Mouse (Mus musculus): ENCODE data around the gene Fbxl17.
A peak's percentile ranks its signal among the peaks of the same experiment; 100 is the strongest.

Fbxl17 gene

DNA sequence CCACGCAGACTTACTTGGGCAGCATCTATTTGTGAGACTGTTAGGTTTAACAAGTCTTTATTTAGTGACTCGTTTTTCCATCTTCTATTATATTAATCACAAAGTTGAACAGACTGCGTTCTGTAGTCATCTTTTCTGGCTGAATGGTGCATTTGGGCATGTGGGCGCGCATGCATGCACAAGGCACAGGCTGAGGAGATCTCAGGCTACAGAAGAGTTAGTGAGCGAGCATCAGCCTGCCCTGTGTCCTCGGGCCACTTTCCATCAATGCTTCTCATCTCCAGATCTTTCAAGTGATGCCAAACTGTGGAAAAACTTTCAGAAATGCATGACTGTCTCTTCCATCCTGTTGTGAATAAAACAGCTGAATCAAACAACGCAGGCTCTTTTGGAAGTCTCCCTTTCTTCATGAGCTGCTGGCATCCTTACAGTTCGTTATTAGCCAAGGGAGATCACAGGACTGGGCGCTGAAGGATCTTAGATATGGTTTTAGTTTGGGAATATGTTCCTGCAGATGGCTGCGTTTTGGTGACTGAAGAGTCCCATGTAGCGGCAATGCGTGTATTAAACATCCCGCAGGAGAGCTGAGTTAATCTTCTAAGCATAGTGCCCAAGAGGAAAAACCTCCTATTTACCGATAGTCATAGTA is 442.0 kb downstream of the Fbxl17 start:
- peak; percentile 79 for ATAC-seq (ENCODE audit: low TSS enrichment)

DNA sequence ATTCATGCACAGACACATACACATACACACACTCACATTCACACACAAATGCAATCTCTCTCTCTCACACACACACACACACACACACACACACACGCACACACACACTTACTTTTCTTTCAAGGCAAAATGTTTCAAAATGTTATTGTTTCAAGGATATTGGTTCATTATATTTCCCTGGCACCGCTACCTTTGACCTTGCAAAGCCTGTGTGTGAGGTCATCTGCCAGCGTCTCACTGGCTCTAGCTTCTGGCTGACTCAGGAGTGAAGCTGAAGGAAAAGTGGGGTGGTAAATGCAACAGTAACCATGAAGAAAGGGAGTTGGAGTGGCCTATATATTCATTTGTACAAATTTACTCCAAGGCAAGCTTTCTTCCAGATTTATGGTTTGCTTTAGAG is 442.8 kb downstream of the Fbxl17 start:
- ATAC-seq (ENCODE audit: low TSS enrichment) = no peak

DNA sequence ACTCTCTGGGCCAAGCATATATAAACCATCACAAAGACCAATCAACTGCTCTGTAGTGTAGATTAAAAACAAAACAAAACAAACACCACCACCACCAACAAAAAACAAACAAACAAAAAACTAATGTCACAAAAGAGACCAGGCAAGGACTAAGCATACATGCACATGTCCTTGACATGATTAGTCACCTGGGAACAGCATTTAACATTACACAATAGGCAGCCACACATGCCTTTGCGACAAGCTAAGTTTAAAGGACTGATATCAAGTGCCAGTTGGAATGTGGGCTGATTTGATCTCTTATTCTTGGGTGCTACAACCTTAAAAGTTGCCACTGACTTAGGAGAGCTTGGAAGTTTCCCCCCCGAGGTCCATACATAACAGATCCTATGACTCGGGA is 446.5 kb downstream of the Fbxl17 start:
- no peak for ATAC-seq (ENCODE audit: low TSS enrichment)

DNA sequence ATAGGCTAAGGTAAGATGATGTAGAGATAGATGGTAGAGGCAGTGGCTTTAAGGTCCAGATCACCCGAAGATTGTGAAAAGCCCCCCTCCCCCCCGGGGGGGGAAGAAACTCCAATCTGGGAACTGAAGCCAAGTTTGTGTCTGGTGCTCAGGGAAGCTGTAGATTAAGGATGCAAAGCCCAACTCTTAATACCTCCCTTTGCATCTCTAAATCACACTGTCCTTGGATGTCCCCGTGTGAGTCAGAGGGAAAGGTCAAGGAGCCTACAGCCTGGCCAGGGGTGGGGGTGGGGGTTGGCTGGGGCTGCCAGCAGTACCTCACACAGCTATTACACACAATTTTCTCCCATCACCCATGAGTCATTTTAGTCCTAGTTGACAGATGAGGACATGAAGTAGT is 453.4 kb downstream of the Fbxl17 start:
- ATAC-seq (ENCODE audit: low TSS enrichment) = no peak

DNA sequence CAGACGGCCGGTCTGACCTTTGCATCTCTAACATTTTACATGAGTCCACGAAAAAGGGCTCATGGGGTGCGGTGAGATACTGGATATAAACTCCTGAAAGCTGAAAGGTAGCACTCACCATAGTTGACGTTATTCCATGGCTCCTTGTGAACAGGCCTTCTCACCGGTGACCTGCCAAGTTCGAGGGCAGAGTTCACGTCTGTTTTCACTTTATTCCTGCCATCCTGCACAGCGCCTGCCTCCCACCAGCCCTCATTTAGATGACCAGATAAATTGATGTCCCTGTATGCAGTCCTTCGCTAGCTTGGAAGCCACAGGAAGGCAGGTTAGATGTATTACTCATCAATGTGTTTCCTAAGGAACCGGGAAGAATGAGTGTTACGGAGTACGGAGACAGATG is 454.5 kb downstream of the Fbxl17 start:
- ATAC-seq (ENCODE audit: low TSS enrichment) = no peak

DNA sequence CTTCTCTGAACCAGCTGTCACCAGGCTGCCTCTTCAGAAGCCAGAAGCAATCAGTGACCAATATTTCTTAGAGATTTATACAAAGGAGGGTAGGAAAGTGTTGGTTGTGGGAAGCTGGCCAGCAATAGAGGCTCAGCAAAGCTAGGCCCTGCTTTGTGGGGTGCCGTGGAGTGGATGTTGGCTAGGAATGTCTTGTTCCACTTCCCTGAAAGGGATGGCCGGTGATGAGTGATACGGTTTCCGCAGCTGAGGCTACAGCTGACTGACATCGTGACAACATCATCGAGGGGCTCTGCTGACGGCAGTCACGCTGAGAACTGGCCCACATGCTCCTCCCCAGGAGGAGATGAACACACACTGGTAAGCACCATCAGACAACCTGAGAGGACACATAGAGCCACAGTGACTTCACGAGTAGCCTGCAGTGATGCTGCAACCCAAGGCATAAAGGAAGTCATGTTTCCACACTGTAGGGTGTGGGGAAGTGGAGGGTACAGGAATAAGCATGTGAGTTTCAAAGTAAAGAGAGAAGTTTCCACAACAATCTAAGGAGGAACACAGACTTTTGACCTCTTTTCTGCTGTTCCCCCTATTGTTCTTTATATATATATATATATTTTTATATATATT is 456.7 kb downstream of the Fbxl17 start:
- ATAC-seq (ENCODE audit: low TSS enrichment) = 0 out of 2 replicates have a peak, but pooled peaks have one; percentile 22

DNA sequence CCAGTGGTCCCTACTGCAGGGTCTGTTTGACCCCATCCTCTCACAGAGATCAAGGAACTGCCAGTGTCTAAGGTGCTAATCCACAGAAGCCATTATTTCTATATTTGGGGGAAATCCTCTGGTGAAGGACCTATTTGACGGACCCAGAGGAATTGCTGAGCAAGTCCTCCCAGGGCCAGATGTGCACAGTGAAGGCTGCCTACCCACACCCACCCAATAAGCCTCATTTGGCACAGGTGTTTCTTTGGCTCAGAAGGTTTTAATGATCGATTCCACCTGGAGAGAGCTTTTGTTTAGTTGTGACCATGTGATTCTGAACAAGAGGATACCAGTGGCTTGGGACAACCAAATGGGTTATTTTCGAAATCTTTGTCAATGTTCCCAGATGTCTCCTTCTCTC is 462.3 kb downstream of the Fbxl17 start:
- ATAC-seq (ENCODE audit: low TSS enrichment) = no peak

DNA sequence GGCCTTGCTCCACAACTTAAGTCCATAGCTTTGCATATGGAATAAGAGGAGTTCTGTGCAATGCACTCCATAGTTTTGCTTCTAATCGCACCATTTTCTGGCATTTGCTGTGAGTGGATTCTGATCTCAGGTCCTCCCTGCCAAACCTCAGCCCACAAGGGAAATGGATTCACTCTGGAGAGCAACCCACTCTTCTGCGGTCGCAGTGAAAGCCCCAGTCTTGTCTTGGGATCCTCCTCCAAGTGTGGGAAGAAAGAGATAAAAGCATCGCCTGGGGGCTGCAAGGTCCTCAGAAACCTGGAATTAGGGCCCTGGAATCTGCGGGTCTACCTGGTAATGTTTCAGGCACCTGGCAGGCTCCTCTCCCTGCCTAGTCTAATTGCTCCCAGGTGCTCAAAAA is 466.7 kb downstream of the Fbxl17 start:
- peak; percentile 82 for ATAC-seq (ENCODE audit: low TSS enrichment)

DNA sequence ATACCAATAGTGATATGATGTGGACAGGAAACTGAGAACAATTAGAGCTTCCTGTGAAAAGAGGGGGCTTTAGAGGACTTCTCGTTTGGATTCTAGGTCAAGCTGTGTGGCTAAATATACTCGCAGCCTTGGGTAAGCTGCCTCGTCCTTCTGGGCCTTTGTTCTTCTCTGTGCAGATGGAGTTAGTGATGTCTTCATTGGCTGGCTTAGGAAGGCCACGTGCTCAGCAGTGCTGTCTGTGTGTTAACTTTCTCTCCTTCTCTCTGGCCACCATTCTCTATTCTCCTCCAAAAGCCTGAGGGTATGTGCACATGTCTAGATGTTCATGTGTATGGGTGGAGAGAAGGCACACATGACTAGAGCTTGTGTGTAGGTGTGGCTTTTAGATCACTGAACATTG is 470.7 kb downstream of the Fbxl17 start:
- 0 out of 2 replicates have a peak, but pooled peaks have one; percentile 16 for ATAC-seq (ENCODE audit: low TSS enrichment)

DNA sequence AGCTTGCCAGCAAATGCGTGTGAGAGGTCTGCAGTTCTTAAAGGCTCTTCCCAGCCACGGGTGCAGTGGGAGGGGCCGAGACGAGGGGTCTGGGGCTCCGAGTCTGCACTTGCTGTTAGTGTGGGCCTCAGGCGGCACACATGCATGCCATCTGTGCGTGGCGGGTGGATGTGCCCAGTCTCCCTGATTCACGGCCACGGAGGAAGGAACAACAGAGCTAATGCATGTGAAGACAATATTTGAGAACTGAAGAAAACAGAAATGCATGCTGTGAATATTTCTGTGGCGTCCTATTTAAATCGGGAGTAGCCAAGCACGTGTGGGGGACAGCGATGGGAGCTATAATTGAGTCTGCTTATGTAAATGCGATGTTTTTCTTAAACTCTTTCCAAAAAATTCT is 474.6 kb downstream of the Fbxl17 start:
- peak; percentile 67 for ATAC-seq (ENCODE audit: low TSS enrichment)

DNA sequence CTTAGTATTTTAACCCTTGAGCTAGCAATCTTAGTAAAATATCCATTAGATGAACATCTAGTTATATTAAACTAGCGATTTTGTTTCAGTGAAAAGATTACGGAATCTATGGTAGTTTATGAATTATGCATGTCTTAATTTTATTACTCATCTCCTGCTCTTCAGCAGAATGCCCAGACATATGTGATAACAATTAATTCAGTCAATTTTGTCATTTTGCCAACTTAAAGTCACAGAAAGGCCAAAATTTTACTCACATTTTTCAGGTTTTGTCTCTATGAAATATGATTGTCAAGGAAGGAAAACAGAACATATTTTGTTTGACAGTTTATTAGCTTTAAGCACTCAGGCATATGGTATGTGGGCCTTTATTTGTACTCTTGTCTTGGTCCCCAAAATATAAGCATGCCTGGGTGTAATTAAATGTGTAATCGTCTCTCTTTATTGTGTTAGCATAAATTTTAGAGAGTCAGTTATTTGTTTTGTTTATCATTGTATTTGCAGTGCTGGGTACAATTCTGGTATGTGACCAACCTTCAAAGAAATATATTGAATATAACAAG is 482.1 kb downstream of the Fbxl17 start:
- no peak for ATAC-seq (ENCODE audit: low TSS enrichment)

DNA sequence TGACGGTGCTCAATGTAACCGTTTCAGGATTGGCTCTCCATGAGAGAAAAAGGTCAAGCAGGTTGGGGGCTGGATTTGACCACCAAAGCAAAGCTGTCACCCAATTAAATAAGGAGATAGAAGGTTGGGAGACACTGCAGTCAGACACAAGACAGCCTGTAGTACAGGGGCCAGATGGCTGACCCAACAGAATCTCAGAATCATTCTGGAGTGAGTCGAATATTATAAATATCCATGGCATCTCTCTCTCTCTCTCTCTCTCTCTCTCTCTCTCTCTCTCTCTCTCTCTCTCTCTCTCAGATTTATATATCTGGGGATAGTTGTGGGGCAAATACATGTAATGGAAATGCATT is 487.3 kb downstream of the Fbxl17 start:
- ATAC-seq (ENCODE audit: low TSS enrichment) = peak; percentile 43; the same call in 1 of the 2 replicates

DNA sequence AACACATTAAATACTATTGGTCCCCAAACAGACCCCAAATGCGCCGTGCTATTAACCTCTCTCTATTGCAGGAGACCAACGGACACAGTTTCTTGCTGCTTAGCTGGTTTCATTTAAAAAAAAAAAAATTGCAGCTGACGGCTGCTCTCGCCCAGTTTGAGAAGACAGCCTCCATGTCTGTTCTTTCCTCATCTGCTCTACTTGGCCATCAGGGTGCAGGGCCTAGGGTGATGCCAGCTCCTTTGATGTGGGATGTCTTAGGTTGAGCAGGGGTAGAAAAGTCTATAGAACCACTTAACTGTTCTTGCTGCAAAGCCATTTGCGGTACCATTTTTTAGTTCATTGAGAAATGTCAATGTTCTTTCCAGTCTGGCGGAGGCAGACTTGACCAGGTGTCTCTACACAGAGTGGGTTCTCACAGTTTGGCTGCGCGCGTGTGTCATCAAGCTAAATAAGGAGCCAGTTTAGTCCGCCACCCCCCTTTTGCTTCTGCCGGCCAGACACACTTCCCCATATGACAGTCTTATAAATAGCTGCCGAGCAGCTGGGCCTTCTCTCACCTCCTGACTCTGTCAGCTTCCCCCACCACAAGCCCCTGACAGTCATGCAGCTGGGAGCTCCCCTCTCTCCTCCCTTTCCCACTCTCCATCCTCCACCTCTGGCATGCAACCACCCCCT is 487.8 kb downstream of the Fbxl17 start:
- peak; percentile 94 for ATAC-seq (ENCODE audit: low TSS enrichment)

DNA sequence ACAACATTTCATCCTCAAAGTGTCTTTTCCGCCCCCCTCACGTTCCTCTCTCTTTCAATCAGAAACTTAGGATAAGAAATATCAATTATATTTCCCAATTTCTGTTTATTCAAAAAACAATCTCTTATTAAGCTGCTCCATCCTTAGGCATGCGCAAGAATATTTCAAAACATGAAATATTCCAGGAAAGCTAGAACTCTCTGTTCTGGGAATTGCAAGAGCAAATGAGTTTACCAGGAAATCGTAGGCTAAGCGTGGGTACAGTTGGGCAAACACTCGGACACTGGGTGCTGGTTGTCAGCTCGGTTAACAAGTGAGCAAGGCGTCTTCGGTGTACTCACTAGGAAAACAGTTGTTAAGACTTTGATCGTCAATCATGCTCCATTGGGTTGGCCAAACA is 489.0 kb downstream of the Fbxl17 start:
- ATAC-seq (ENCODE audit: low TSS enrichment) = no peak

DNA sequence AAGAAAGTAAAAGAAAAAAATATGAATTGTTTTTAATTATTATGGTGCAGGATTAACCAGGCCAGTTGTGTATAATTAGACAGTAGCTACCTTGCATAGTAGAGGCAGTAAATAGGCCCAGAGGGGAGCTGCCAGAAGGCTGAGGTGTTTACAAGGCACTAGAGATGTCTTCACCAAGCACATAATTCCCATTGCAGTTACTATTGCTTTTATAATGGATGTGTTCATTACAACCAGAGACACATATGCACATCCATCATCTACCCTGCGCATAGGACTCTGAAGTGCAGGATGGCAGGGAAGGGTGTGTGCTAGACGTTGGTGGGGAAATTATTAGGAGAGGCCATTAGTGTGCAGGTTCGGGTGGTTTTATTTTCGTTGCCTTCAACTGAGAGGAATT is 491.0 kb downstream of the Fbxl17 start:
- no peak for ATAC-seq (ENCODE audit: low TSS enrichment)

DNA sequence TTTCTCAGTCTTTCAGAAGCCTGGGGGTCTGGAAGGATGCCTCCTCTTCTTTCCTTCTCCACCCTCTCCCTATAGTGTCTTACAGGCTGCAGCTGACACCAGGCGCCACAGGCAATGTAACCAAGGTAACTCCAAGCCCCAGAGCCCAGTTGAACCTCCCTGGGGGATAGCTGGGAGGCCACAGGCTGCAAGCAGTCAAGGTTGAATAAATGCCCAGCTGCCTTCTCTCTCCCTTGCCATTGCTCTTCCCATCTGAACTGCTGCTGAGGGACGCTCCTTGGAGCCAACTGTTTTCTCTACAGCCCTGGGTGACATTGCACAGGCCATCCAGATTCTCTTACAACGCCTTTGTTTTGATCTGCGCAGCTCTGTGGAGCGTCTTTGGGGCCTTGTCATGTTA is 491.5 kb downstream of the Fbxl17 start:
- ATAC-seq (ENCODE audit: low TSS enrichment) = no peak

DNA sequence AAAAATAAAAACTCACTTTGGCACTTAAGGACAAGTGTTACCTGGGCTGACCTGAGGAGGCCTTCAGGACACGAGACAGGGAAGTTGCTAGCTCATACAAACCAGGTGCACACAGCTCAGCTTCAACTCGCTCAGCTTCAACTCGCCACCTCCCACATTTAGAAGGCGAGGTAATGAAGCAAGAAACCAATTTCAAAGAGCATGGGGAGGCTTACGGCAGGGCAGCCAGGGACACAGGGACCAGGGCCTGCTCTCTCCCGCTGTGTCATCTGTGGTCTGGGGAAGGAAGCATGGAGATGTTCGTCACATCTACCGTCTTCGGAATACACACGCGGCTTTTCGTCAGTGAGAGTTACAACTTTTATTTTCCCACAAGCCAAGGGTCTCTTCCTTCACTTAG is 491.9 kb downstream of the Fbxl17 start:
- ATAC-seq (ENCODE audit: low TSS enrichment) = no peak

Data from frontal cortex, adult (tissue).